Mouse (Mus musculus) left cerebral cortex, adult 9 months (tissue): ENCODE data around the gene Abhd8.
"Not testable (repeated sequence)": the region's sequence is repeated elsewhere in the genome, so short reads cannot be mapped to it uniquely, and the experiment has no call there.

Experiments used
- DNase-seq, 2 experiments: peaks; one replicate each; pipeline ENCODE4 v3.0.0; 2022; ENCODE audit warnings: low spot score in 2 of 2

The Abhd8 gene

GRCm38 (mm10) chr8:71460716-71461115 is 2.7 kb downstream of the Abhd8 start:
- no peak for DNase-seq

GRCm38 (mm10) chr8:71457659-71458270 is 5.7 kb downstream of the Abhd8 start:
- no peak for DNase-seq

GRCm38 (mm10) chr8:71456906-71457305 is 6.5 kb downstream of the Abhd8 start:
- DNase-seq = no peak

GRCm38 (mm10) chr8:71454668-71455067 is 8.8 kb downstream of the Abhd8 start:
- peak in 1 of 2 experiments; percentile 1 for DNase-seq

GRCm38 (mm10) chr8:71452669-71453068 is 10.8 kb downstream of the Abhd8 start:
- DNase-seq = peak in 1 of 2 experiments; percentile 0

GRCm38 (mm10) chr8:71451777-71452176 is 11.7 kb downstream of the Abhd8 start:
- no peak for DNase-seq

- no peak for DNase-seq
Observed at GRCm38 (mm10) chr8:71451337-71451736, 12.1 kb downstream of the Abhd8 start.

GRCm38 (mm10) chr8:71445096-71445495 is 18.4 kb downstream of the Abhd8 start:
- no peak for DNase-seq

- DNase-seq = no peak
Observed at GRCm38 (mm10) chr8:71441404-71441803, 22.1 kb downstream of the Abhd8 start.

- DNase-seq = no peak
Observed at GRCm38 (mm10) chr8:71437041-71437440, 26.4 kb downstream of the Abhd8 start.

- DNase-seq = not testable (repeated sequence)
Observed at GRCm38 (mm10) chr8:71432935-71433334, 30.5 kb downstream of the Abhd8 start.

GRCm38 (mm10) chr8:71422121-71422520 is 41.3 kb downstream of the Abhd8 start:
- no peak for DNase-seq

GRCm38 (mm10) chr8:71411535-71412273 is 51.8 kb downstream of the Abhd8 start:
- no peak for DNase-seq

- DNase-seq = no peak
Observed at GRCm38 (mm10) chr8:71408231-71408630, 55.2 kb downstream of the Abhd8 start.

GRCm38 (mm10) chr8:71407441-71407840 is 56.0 kb downstream of the Abhd8 start:
- DNase-seq = no peak
